Mouse (Mus musculus): ENCODE results near the gene Rrp15. TPM values are rescaled to one million over a fixed set of nuclear protein-coding genes. Genes with fewer than 3 reads are reported as not detected.

Rrp15 gene
- total RNA-seq (2014; fragmentation: Nextera tagmentation) (44.3 and 48.1 TPM in 2 replicates), total RNA-seq (2017) (135 and 142 TPM in 2 replicates)

GRCm38 (mm10) chr1:186748724-186749653 lies at the start of gene Rrp15:
Gene Rrp15 (minus strand): TSS chr1:186749358.
- peak; percentile 97 for ATAC-seq (replicated peaks; ENCODE audit: poor library complexity, severe bottlenecking)

DNA sequence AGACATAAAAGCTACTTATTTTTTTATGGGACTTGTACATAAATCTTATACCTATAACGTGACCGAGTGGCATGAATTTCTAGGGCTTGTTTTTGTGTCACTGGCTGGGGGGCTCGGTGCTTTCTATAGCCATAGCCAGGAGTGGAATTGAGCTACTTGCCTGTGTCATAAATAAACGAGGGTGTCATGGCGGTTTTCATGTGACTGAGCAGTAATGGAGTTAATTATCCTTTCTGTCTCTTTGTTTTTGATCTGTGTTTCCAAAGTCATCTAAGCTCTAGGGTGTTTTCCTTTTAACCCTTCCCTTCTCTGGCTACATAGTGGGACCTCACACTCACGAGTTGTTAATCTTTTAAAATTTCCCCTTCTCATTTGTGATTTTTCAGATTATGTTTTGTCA lies 48.8 kb upstream of the Rrp15 start:
- no peak for ATAC-seq (replicated peaks; ENCODE audit: poor library complexity, severe bottlenecking)

GRCm38 (mm10) chr1:186785359-186785758 lies 36.2 kb upstream of the Rrp15 start:
- 0 out of 2 replicates have a peak, but pooled peaks have one; percentile 27 for ATAC-seq (replicated peaks; ENCODE audit: poor library complexity, severe bottlenecking)

DNA sequence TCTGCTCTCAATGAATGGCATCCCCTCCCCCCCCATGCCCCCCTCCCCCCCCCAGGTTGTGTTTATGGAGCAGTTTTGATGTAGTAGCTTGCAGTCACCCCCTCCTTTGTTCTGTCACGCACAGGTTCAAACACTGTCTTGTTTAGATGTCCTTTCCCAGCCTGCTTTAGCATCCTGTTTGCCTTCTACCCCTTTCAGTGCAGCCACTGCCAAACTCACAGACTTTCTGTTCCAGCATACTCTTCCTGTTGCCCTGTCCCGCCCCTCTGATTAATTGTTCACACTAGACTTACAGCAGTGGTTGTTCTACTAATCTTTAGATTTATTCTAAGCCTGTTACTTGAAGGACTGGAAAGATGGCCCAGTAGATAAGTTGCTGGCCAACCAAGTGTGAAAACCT lies 31.7 kb upstream of the Rrp15 start:
- no peak for ATAC-seq (replicated peaks; ENCODE audit: poor library complexity, severe bottlenecking)

DNA sequence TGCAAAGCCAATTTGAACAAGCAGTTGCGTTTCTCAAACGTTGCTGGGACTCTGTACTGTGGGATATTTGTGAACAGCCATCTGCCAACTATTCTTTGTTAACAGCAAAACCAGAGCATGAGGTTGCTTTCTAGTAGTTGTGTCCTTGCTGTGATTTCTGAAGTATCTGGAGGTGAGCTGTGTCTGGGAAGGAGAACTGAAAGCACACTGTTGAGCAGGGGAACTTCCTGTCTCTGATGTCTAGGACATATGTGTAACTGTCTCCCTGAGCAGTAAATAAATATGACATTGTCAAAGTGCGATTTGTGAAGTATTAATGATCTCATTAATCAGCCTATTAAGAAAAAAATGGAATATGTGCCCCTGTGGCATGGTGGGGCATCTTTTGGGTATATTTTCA lies 24.0 kb upstream of the Rrp15 start:
- ATAC-seq (replicated peaks; ENCODE audit: poor library complexity, severe bottlenecking) = no peak

DNA sequence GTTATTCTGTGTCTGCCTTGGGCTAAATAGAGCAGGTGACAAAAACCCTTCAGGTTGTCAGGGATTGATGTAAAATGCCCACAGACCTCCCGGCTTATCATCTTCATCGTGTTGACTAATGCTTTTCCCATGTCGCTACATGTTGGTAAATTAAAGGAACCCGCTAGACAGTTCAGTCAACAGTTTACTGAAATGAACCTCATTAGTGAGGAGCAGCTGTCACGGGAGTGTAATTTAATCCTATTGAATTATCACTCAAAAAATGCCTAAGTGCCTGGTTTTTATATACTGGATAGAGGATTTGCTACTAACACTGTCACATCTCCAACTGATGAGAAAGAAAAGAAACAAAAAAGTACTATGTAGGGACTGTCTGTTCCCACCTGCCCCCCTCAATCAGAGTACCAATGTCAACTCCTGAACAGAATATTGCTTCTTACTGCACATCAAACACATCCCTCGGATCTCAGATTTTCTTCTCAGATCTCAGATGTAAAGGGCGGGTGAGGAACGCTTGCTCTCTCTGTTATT lies 23.5 kb upstream of the Rrp15 start:
- ATAC-seq (replicated peaks; ENCODE audit: poor library complexity, severe bottlenecking) = no peak

GRCm38 (mm10) chr1:186772005-186772404 lies 22.8 kb upstream of the Rrp15 start:
- no peak for ATAC-seq (replicated peaks; ENCODE audit: poor library complexity, severe bottlenecking)

DNA sequence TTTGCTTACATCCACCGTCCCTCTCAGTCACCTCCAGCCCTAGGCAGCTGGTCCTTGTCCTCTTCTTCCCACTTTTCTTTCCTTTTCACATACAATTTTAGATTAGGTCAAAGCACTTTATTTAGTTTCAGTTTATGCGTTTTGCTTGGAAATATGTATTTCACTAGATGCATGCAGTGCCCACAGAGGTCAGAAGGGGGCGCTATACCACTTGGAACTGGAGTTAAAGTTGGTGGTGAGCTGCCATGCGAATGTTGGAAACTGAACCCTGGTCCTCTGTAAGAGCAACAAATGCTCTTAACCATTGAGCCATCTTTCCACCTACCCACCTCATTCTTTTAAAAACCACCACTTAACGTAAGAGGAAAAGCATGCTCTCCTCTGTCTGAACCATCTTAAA lies 21.5 kb upstream of the Rrp15 start:
- no peak for ATAC-seq (replicated peaks; ENCODE audit: poor library complexity, severe bottlenecking)

DNA sequence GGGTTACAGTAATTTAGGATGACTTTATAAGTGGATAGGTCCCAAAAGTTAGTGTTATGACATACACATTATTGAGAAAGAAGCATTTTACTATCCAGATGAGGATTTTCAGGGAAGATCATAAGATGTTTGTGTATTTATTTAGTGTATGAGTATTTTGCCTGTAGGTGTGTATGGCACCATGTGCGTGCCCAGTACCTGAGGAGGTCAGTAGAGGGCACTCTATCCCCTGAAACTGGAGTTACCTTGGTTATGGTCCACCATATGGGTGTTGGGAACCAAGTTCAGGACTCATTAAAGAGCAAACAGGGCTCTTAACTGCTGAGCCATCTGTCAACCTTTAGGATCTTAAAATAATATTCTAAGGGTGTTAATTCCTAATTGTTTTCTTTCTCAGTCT lies 19.2 kb upstream of the Rrp15 start:
- no peak for ATAC-seq (replicated peaks; ENCODE audit: poor library complexity, severe bottlenecking)

GRCm38 (mm10) chr1:186763451-186763850 lies 14.3 kb upstream of the Rrp15 start:
- peak; percentile 96 for ATAC-seq (replicated peaks; ENCODE audit: poor library complexity, severe bottlenecking)

DNA sequence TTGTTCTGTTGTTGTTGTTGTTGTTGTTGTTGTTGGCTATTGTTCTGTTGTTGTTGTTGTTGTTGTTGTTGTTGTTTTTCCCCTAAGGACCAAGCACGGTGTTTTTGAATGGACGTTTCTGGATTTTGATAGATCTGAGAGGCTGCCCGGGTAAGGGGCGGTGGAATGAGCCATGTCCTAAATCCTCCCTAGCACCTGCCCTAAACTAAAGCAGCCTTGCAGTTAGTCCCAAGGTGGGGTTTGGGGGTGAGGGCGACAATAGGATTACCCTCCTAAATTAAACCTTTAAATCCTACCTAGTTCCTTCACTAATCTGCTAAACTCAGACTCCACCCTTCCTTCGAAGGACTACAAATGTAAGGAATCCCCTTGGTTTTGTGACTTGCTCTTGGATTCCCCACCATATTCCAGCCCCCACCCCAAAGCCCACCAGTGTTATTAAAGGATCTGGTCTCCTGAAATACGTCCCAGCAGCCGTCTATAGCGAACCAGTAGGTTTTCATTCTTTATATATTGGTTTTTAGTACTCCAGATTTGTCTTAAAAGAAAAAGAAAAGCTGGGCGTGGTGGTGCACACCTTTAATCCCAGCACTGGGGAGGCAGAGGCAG lies 621 bp upstream of the Rrp15 start:
- 0 out of 2 replicates have a peak, but pooled peaks have one; percentile 9 for ATAC-seq (replicated peaks; ENCODE audit: poor library complexity, severe bottlenecking)

- ATAC-seq (replicated peaks; ENCODE audit: poor library complexity, severe bottlenecking) = no peak
Measured at GRCm38 (mm10) chr1:186739828-186740227, 9.3 kb downstream of the Rrp15 start.

- peak; percentile 91 for ATAC-seq (replicated peaks; ENCODE audit: poor library complexity, severe bottlenecking)
Measured at GRCm38 (mm10) chr1:186735537-186735936, 13.6 kb downstream of the Rrp15 start.

DNA sequence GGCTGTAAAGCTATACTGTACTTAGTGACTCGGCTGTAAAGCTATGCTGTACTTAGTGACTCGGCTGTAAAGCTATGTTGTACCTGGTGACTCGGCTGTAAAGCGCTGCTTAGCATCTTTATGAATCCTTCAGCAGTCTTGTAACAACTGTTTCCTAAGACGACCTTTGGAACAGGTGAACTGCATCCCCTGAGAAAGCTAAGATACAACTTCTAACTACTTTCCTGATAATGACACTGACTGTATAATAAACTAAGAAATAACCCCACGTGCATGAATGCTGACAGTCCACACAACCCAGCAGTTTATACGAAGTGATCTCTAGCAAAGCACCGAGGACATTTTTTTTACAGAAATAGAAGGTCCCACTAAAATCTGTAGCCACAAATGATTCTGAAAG lies 16.1 kb downstream of the Rrp15 start:
- no peak for ATAC-seq (replicated peaks; ENCODE audit: poor library complexity, severe bottlenecking)

- ATAC-seq (replicated peaks; ENCODE audit: poor library complexity, severe bottlenecking) = peak; percentile 37
Measured at GRCm38 (mm10) chr1:186728778-186729177, 20.4 kb downstream of the Rrp15 start.

GRCm38 (mm10) chr1:186726117-186726516 lies 23.0 kb downstream of the Rrp15 start:
- ATAC-seq (replicated peaks; ENCODE audit: poor library complexity, severe bottlenecking) = no peak

DNA sequence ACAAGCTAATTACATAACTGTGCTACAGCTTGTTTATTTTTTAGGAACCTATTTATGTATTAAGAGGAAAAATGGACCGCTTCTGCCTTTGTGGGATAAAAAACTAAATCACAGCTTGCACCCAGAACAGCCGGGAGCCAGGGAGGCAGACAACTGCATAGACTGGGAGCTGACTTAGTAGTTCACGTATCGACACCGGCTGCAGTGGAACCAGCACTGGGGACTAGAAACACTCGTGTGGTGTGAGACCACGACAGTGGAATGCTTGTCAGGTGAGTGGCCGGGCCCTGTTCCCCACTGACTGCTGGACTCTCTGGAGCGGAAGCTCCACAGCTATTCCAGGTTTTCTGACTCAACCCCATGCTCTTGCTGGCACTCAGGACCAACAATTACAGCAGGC lies 26.9 kb downstream of the Rrp15 start:
- ATAC-seq (replicated peaks; ENCODE audit: poor library complexity, severe bottlenecking) = no peak

- peak; percentile 97 for ATAC-seq (replicated peaks; ENCODE audit: poor library complexity, severe bottlenecking)
Measured at GRCm38 (mm10) chr1:186721846-186722245, 27.3 kb downstream of the Rrp15 start.

DNA sequence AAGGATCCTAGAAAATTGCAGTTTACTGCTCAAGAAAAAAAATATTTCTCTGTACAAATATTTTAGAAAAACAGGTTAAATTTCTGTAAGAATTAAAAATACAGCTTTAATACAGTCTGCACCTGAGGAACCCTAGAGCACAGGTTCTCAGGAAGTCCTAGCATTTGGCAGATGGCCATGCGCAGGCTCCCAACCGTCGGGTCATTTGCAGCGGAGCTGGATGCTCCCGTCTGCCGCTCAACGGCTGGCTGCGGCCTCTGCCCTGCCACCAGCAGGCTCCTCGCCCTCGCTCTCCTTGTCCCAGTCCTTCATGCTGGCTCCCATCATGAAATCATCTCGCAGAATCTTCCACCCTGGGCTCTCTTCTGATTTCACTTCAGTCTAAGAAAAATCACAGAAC lies 28.0 kb downstream of the Rrp15 start:
- ATAC-seq (replicated peaks; ENCODE audit: poor library complexity, severe bottlenecking) = no peak

- no peak for ATAC-seq (replicated peaks; ENCODE audit: poor library complexity, severe bottlenecking)
Measured at GRCm38 (mm10) chr1:186719708-186720107, 29.4 kb downstream of the Rrp15 start.

DNA sequence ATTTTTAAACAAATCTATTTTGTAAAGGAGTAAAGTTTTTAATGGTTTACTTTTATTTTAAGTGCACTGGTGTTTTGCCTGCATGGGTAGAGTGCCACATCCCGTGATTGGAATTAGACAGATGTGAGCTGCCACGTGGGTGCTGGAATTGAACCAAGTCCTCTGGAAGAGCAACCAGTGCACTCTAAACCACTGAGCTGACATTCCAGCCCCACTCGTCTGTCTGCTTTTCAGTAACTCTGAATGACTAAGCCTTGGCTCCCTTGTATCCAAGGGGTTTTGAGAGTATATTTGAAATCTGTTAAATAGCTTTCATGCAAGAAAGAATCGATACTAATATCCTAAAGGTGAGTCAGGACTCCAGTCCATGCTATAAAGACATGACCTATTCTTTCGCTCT lies 30.3 kb downstream of the Rrp15 start:
- no peak for ATAC-seq (replicated peaks; ENCODE audit: poor library complexity, severe bottlenecking)
